Mouse (Mus musculus): ENCODE data around the gene Cntnap5c. TPM values are rescaled to one million over a fixed set of nuclear protein-coding genes. Genes with fewer than 3 reads are reported as not detected.
"Not testable (repeated sequence)": the region's sequence is repeated elsewhere in the genome, so short reads cannot be mapped to it uniquely, and the experiment has no call there.

The Cntnap5c gene
- polyA plus RNA-seq, 1 experiment: not detected

DNA sequence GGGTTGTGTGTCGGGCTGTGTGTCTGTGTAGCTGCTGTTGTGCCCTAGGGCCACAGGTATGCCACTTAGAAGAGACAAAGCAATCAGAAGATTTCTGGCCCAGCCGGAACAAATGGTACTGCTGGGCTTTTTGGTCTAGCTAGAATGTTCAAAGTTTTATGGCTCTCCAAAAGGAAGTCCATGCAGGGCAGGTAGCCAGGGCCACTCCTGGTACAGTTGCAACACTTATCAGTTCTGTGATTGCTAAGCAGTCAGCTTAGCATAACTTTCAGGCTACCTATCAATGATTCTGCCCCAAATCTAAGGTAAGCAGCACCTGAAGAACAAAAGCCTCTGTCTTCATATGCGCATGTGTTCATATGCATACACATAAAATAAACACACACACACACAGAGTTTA lies 26.0 kb downstream of the Cntnap5c start:
- H3K27ac ChIP-seq (ENCODE audit: insufficient read depth, low read length): no peak overlapping the region
- H3K4me1 ChIP-seq (ENCODE audit: control insufficient read depth, insufficient read depth, insufficient read length): no peaks in the 10 kb centered on the region
- WGBS: 88% methylated on average over 3 of the region's 3 CpGs
- no peak for TF ChIP-seq POLR2A (IDR thresholded peaks at IDR 0.05; ENCODE audit: low read depth, low read length)
- TF ChIP-seq CTCF (IDR thresholded peaks at IDR 0.05; ENCODE audit: extremely low read depth, insufficient read depth, insufficient read length, insufficient replicate concordance): no peak
- H3K27me3 ChIP-seq (ENCODE audit: control insufficient read depth, insufficient read depth, low read length): no peaks in the 10 kb centered on the region
- no peak overlapping the region for H3K4me3 ChIP-seq (ENCODE audit: extremely low read depth, insufficient read depth, insufficient read length)
- H3K36me3 ChIP-seq (ENCODE audit: control insufficient read depth, insufficient read depth, low read length): no peaks in the 10 kb centered on the region
- DNase-seq (ENCODE audit: low read depth in 1 of 2, low spot score in 2 of 2): no peak

DNA sequence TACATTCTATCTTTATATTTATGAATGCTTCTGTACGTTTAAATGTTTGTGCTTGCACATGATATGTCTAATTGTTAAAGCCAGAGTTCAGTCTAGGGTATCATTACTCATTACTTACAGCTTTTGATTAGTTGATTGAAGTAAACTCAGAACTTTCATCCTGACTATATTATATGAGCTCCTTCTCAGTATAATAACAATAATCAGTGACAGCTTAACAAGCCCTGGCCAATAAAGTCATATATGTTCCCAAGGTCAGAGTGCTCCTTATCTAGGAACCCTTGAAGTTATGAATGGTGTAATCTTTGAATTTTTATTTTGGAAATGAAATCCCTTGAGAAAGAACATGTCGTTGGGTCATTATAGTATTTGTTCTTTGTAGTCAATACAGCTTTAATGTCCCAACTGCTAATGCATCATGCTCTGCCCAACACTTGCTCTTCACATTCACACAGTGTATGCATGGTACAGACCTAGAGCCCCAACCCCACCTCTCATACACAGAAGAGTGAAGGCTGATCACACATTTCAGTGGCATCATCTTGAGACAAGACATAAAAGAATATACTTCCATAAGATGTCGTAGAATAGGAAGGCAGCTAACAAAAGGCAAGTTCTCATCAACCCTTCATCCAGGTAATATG lies 27.4 kb downstream of the Cntnap5c start:
- no peak for TF ChIP-seq CTCF (IDR thresholded peaks at IDR 0.05; ENCODE audit: extremely low read depth, insufficient read depth, insufficient read length, insufficient replicate concordance)
- TF ChIP-seq POLR2A (IDR thresholded peaks at IDR 0.05; ENCODE audit: low read depth, low read length): no peak
- Histone ChIP-seq H3K4me3 (ENCODE audit: extremely low read depth, insufficient read depth, insufficient read length) (no peak overlapping the region), H3K36me3 (ENCODE audit: control insufficient read depth, insufficient read depth, low read length) (no peaks in the 10 kb centered on the region), H3K27me3 (ENCODE audit: control insufficient read depth, insufficient read depth, low read length) (no peaks in the 10 kb centered on the region), H3K27ac (ENCODE audit: insufficient read depth, low read length) (no peak overlapping the region), H3K4me1 (ENCODE audit: control insufficient read depth, insufficient read depth, insufficient read length) (no peaks in the 10 kb centered on the region)
- WGBS: 79% methylated on average over 3 of the region's 3 CpGs
- no peak for DNase-seq (ENCODE audit: low read depth in 1 of 2, low spot score in 2 of 2)

- no peaks in the 10 kb centered on the region for H3K4me1 ChIP-seq (ENCODE audit: control insufficient read depth, insufficient read depth, insufficient read length)
- no peaks in the 10 kb centered on the region for H3K36me3 ChIP-seq (ENCODE audit: control insufficient read depth, insufficient read depth, low read length)
- TF ChIP-seq POLR2A (IDR thresholded peaks at IDR 0.05; ENCODE audit: low read depth, low read length) (no peak), CTCF (IDR thresholded peaks at IDR 0.05; ENCODE audit: extremely low read depth, insufficient read depth, insufficient read length, insufficient replicate concordance) (no peak)
- 68% methylated on average over 3 of the region's 3 CpGs for WGBS
- no peak overlapping the region for H3K4me3 ChIP-seq (ENCODE audit: extremely low read depth, insufficient read depth, insufficient read length)
- no peak for DNase-seq (ENCODE audit: low read depth in 1 of 2, low spot score in 2 of 2)
- no peak overlapping the region for H3K27ac ChIP-seq (ENCODE audit: insufficient read depth, low read length)
- H3K27me3 ChIP-seq (ENCODE audit: control insufficient read depth, insufficient read depth, low read length): no peaks in the 10 kb centered on the region
Observed at GRCm38 (mm10) chr17:57799414-57799985, 30.1 kb downstream of the Cntnap5c start.

DNA sequence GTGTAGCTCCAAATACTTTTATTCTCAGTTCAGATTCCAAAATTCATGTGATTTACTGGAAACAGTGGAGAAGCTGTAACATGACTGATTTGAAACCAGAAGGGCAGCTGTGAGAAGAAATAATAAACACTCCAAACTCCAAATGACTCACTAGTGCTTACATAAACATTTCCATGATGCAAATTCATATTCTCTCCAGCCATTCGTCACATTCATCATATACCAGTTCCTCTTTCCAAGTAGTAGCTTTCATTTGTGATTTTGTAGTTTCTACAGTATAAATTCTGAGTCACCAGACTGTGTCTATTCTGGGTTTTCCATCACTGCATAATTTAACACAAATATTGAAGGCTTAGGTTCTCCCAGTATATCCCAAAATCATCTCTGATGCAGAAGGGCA lies 31.8 kb downstream of the Cntnap5c start:
- 37% methylated on average over 1 of the region's 1 CpGs for WGBS
- TF ChIP-seq POLR2A (IDR thresholded peaks at IDR 0.05; ENCODE audit: low read depth, low read length): no peak
- TF ChIP-seq CTCF (IDR thresholded peaks at IDR 0.05; ENCODE audit: extremely low read depth, insufficient read depth, insufficient read length, insufficient replicate concordance): no peak
- H3K27ac ChIP-seq (ENCODE audit: insufficient read depth, low read length): no peak overlapping the region
- no peaks in the 10 kb centered on the region for H3K36me3 ChIP-seq (ENCODE audit: control insufficient read depth, insufficient read depth, low read length)
- no peak overlapping the region for H3K4me3 ChIP-seq (ENCODE audit: extremely low read depth, insufficient read depth, insufficient read length)
- no peaks in the 10 kb centered on the region for H3K4me1 ChIP-seq (ENCODE audit: control insufficient read depth, insufficient read depth, insufficient read length)
- H3K27me3 ChIP-seq (ENCODE audit: control insufficient read depth, insufficient read depth, low read length): no peaks in the 10 kb centered on the region
- no peak for DNase-seq (ENCODE audit: low read depth in 1 of 2, low spot score in 2 of 2)

- Histone ChIP-seq H3K4me3 (ENCODE audit: extremely low read depth, insufficient read depth, insufficient read length) (no peak overlapping the region), H3K4me1 (ENCODE audit: control insufficient read depth, insufficient read depth, insufficient read length) (no peaks in the 10 kb centered on the region), H3K27me3 (ENCODE audit: control insufficient read depth, insufficient read depth, low read length) (no peaks in the 10 kb centered on the region), H3K27ac (ENCODE audit: insufficient read depth, low read length) (no peak overlapping the region), H3K36me3 (ENCODE audit: control insufficient read depth, insufficient read depth, low read length) (no peaks in the 10 kb centered on the region)
- TF ChIP-seq CTCF (IDR thresholded peaks at IDR 0.05; ENCODE audit: extremely low read depth, insufficient read depth, insufficient read length, insufficient replicate concordance) (no peak), POLR2A (IDR thresholded peaks at IDR 0.05; ENCODE audit: low read depth, low read length) (no peak)
- no peak for DNase-seq (ENCODE audit: low read depth in 1 of 2, low spot score in 2 of 2)
Observed at GRCm38 (mm10) chr17:57837090-57837971, 68.0 kb downstream of the Cntnap5c start.

DNA sequence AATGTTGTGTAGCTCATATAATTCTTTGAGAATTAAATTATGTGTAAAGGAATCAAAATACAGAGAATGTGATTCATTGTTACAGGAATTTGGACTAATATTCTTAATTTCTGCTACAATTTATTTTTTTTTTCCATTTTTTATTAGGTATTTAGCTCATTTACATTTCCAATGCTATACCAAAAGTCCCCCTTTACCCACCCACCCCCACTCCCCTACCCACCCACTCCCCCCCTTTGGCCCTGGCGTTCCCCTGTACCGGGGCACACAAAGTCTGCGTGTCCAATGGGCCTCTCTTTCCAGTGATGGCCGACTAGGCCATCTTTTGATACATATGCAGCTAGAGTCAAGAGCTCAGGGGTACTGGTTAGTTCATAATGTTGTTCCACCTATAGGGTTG lies 86.4 kb downstream of the Cntnap5c start:
- WGBS: no CpG with 5 or more reads among the region's 4 CpGs
- not testable (repeated sequence) for H3K27me3 ChIP-seq (ENCODE audit: control insufficient read depth, insufficient read depth, low read length); DNase-seq (ENCODE audit: low read depth in 1 of 2, low spot score in 2 of 2); H3K4me1 ChIP-seq (ENCODE audit: control insufficient read depth, insufficient read depth, insufficient read length); H3K27ac ChIP-seq (ENCODE audit: insufficient read depth, low read length); H3K36me3 ChIP-seq (ENCODE audit: control insufficient read depth, insufficient read depth, low read length); H3K4me3 ChIP-seq (ENCODE audit: extremely low read depth, insufficient read depth, insufficient read length)

DNA sequence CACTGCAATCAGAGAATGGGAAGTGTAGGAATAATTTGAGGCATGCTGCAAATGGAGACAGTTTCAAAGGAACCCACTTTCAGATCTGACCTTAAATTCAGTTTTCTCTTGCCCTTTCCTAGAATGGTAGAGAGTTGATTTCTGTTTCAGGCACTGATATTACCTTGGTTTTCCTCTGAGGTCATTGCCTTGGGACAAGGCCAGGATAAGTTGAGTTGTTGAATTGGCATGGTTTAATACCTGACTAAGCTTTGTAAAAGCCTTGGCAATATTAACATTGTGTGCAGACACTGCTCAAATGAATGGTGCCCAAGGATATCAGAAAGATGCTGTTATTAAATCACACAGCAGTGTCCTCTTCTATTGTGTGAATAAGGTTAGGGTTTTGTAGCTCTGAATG lies 96.6 kb downstream of the Cntnap5c start:
- Histone ChIP-seq H3K27ac (ENCODE audit: insufficient read depth, low read length) (no peak overlapping the region), H3K27me3 (ENCODE audit: control insufficient read depth, insufficient read depth, low read length) (no peaks in the 10 kb centered on the region), H3K4me1 (ENCODE audit: control insufficient read depth, insufficient read depth, insufficient read length) (no peaks in the 10 kb centered on the region), H3K36me3 (ENCODE audit: control insufficient read depth, insufficient read depth, low read length) (no peaks in the 10 kb centered on the region), H3K4me3 (ENCODE audit: extremely low read depth, insufficient read depth, insufficient read length) (no peak overlapping the region)
- no peak for DNase-seq (ENCODE audit: low read depth in 1 of 2, low spot score in 2 of 2)
- TF ChIP-seq CTCF (IDR thresholded peaks at IDR 0.05; ENCODE audit: extremely low read depth, insufficient read depth, insufficient read length, insufficient replicate concordance) (no peak), POLR2A (IDR thresholded peaks at IDR 0.05; ENCODE audit: low read depth, low read length) (no peak)

Measured in spleen, adult 2 months (tissue).